Mouse (Mus musculus) brown adipose tissue, adult 24 weeks (tissue): ENCODE data around the gene Scrn2. TPM values are rescaled to one million over a fixed set of nuclear protein-coding genes. Genes with fewer than 3 reads are reported as not detected.

Experiments
- H3K27ac ChIP-seq: fragments of 200-500 bp; replicated peaks from 2 replicates; pipeline ENCODE4 v1.5.1; 2012; ENCODE audit warnings: low read depth, mild to moderate bottlenecking, low read length
- H3K4me1 ChIP-seq: fragments of 200-500 bp; 2 replicates; pipeline ENCODE4 v1.6.1; 2012; ENCODE audit warnings: low read length, mixed read lengths; ENCODE audit not compliant: control insufficient read depth, insufficient read depth, insufficient read length
- H3K4me3 ChIP-seq: fragments of 200-500 bp; 2 replicates; pipeline ENCODE4 v1.5.1; 2012; ENCODE audit warnings: low read depth, mild to moderate bottlenecking, low read length, moderate library complexity; ENCODE audit not compliant: insufficient read depth
- polyA plus RNA-seq: library from polyadenylated mRNA; stranded (reverse); fragments of >200 nt; gene quantifications from 2 replicates; pipeline ENCODE4 v1.2.4, GENCODE M21; 2012; ENCODE audit not compliant: missing spikeins, insufficient read depth, insufficient read length

Gene Scrn2
- polyA plus RNA-seq, 1 experiment, result 13.4 TPM

DNA sequence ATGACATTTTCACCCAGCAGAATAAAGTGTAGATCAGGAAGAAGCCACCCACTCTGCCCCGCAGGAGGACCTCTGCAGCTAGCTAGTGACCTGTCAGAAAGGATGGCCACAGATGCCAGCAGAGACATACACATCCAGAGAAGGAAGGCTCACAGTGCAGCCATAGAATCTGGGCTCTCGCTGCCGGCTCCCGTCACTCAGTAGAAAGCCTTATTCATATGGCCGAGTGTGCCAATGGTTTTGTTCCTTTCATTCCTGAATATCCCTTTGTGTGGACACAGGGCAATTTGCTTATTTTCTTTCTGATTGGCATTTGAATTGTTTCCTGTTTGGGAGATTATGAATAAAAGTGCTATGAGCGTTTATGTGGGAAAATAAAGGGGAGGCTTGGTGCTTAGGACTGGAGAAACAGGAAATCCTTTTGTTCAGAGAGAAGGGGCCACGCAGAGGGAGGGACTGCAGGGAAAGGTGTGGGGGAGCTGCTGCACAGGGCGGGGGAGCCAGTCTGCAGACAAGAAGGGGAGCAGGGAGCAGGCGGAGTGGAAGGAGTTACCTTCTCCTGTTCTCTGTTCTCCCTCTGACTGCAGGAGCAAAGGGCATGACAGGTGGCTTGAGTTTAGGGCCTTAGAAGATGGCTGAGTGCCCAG, 33.7 kb downstream of the Scrn2 start:
- Histone ChIP-seq H3K27ac (no peak overlapping the region), H3K4me3 (no peak overlapping the region), H3K4me1 (no peaks in the 10 kb centered on the region)

DNA sequence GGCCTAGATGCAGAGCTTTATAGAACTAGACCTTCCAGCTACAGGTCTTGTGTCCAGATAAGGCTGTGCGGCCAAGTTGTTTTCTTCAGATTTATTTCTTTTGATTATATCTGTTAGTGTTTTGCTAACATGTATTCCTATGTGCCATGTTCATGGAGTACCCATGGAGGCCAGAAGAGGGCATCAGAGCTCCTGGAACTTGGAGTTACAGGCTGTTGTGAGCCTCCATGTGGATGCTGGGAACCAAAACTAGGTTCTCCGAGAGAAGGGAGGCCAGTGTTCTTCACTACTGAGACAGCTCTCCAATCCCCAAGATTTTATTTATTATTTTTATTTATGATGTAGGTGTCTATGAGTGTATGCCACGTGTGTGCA, 34.2 kb downstream of the Scrn2 start:
- Histone ChIP-seq H3K27ac (no peak overlapping the region), H3K4me1 (no peaks in the 10 kb centered on the region), H3K4me3 (no peak overlapping the region)

DNA sequence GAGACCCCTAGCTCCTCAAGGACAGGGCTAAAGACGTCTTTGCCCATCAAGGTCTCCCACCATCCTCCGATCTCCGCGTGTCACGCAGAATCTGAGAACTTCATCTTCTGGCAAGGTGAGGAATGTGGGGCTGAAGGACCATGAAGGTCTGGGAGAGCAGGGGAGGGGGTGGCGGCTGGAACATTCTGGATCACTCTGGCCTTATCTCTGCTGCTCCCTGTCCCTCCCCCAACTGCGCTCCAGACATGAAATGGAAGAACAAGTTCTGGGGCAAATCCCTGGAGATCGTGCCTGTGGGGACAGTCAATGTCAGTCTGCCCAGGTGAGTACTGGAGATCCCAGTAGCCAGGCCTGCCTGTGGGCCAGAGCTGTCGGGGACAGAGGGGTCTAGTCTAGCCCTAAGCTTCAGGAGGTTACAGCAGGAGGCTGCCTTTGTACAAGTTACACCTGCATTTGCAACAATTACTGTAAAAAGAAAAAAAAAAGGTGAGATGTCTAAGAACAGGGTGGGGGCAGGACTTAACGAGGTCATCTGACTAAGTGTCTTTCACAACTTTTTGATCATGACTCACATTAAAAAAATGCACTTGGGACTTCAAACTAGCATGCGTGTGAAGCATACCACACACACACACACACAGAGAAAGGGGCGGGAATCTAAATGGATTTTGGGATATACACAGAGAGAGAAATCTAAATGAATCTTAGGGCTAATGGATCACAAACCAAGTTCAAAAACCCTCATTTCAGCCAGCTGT, 36.0 kb downstream of the Scrn2 start:
- no peak overlapping the region for H3K4me3 ChIP-seq
- H3K4me1 ChIP-seq, result no peaks in the 10 kb centered on the region
- no peak overlapping the region for H3K27ac ChIP-seq

DNA sequence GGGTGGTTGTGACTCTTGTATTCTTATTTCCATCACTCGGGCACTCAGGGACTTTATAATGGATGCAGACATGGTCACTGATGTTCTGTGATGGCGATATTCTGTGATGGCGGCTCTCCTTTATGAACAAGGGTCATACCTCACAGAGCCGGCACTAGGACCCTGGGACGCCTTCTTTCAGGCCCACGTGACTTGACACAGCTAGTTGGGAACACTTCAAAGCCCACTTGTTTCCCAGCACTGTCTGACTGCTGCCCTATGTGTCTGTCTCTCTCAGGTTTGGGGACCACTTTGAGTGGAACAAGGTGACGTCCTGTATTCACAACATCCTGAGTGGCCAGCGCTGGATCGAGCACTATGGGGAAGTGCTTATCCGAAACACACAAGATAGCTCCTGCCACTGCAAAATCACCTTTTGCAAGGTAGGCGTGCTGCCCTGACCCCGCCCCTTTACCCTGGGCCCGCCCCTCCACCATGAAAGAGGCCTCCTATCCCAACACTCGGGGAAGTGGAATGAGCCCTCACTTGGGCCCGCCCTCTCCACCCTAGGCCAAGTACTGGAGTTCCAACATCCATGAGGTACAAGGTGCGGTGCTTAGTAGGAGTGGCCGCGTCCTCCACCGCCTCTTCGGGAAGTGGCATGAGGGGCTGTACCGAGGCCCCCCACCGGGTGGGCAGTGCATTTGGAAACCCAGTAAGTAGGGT, 37.1 kb downstream of the Scrn2 start:
- no peak overlapping the region for H3K27ac ChIP-seq
- no peak overlapping the region for H3K4me3 ChIP-seq
- H3K4me1 ChIP-seq, result no peaks in the 10 kb centered on the region

DNA sequence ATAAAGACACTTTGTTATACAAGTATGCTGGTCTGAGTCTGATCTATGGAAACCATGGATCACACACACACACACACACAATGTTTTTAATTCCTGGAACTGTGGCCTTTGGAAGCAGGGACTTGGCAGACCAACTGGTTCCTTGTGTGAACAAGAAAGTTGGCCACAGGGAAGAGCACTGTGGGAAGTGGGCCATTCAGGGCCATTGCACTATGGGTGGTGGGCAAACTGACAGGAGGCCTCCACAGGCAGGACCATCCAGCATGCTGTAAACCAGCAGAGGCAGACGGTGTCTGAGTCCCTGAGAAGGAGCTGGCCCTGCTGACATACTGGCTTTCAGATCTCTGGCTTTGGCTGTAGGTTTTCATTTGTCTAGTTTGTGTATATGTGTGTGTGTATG, 39.6 kb downstream of the Scrn2 start:
- no peak overlapping the region for H3K27ac ChIP-seq
- H3K4me1 ChIP-seq, result no peaks in the 10 kb centered on the region
- H3K4me3 ChIP-seq, result no peak overlapping the region

DNA sequence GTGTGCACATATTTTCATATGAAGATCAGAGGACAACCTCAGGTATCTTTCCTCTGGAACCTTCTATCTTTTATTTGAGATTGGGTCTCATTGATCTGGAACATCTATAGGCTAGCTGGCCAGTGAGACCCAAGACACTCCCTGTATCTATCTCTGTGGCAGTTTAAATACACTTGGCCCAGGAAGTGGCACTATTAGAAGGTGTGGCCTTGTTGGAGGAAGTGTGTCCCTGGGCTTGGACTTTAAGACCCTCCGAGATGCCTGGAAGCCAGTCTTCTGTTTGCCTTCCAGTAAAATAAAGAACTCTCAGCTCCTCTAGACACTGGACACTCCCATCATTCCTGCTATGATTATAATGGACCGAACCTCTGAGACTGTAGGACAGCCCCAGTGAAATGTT, 40.0 kb downstream of the Scrn2 start:
- Histone ChIP-seq H3K27ac (no peak overlapping the region), H3K4me1 (no peaks in the 10 kb centered on the region), H3K4me3 (no peak overlapping the region)

DNA sequence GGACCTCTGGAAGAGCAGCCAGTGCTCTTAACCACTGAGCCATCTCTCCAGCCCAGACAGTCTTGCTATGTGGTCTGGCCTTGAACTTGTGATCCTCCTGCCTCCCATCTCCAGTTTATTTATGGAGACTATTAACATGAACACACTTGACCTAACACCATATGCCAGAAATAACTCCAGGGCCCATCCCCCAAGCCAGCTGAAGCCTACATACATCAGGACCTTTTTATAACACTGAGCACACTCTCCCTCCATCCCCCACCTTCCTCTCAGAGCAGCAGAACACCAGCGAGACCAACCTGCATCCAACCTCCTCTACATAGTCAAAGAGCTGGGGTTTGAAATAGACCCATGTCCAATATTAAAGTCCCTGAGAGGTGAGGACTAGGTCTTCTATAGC, 41.4 kb downstream of the Scrn2 start:
- Histone ChIP-seq H3K27ac (no peak overlapping the region), H3K4me1 (no peaks in the 10 kb centered on the region)

DNA sequence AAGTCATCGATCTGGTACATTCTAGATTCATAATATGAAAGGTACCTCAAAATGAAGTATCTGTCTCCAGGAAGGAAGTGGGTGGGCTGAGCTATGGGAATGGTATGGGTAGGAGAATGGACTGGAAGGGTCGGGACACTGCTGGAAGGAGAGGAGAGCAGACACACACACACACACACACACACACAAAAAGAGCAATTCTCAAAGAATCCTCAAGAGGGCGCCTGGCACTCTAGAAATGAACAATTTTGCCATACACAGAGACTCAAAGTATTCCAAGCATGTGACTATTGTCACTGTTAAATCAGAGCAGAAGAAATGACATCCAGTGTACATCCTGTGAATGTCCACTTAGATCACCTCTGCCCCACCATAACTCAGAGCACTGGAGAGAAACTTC, 42.8 kb downstream of the Scrn2 start:
- Histone ChIP-seq H3K4me3 (no peak overlapping the region), H3K27ac (no peak overlapping the region), H3K4me1 (no peaks in the 10 kb centered on the region)

More for the DNA sequence above, 41.4 kb downstream of the Scrn2 start:
- no peak overlapping the region for H3K4me3 ChIP-seq

DNA sequence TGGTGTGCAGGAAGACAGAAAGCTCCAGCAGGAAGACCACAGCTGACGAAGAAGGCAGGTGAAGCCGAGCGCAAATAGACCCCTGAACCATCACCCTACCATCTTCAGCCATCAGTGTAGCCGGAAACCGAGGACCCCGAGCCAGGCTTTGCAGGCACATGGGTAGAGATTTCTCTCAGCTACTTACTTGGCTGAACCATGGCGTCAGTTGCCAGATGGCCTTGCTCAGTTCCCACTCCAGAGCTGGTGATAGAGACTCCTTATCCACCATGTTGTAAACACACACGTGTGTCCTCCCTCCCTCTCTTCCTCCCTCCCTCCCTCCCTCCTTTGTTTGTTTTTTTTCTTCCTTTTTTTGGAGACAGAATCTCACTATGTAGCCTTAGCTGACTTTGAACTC, 44.5 kb downstream of the Scrn2 start:
- H3K27ac ChIP-seq, result no peak overlapping the region
- no peaks in the 10 kb centered on the region for H3K4me1 ChIP-seq
- no peak overlapping the region for H3K4me3 ChIP-seq

DNA sequence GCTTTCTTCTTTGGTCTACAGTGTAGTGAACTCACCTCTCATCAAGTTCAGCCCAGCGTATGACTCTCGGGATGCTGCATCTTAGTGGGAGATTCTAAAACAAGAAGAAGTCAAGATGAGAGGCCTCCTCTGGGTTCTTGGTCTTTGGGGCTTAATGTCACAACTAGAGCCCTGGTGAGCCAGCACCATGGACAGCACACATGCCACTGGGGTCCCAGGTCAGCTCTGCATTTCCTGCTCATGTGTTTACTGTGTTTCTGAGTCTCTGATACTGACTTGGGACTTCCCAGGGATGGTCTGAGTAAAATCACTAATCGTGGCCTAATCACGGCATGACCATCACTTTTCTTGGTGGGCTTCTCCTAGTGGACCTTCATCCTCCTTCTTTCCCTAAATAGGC, 49.0 kb downstream of the Scrn2 start:
- Histone ChIP-seq H3K4me1 (0 out of 2 replicates have a peak, but pooled peaks cover under 1% of the 10 kb centered on the region), H3K27ac (no peak overlapping the region), H3K4me3 (no peak overlapping the region)

DNA sequence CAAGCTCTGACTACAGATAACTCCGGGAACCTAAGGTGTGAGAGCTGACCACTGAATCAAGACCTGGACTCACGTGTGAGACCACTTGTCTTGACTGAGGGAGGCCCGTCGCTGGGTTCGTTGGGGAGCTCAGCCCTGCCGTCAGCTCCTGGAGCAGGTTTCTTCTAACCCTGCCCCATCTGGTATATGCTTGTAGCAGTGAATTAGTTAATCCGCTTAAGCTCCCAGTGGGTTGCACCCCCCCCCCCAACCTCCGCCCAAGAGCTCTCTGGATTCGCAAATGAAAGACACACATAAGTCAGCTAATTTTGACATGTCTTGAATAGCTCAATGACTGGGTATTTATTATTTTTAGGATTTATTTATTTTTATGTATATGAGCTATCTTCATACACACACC, 50.6 kb downstream of the Scrn2 start:
- no peak overlapping the region for H3K27ac ChIP-seq
- H3K4me3 ChIP-seq, result no peak overlapping the region
- peaks cover 3% of the 10 kb centered on the region; the same call in 1 of the 2 replicates for H3K4me1 ChIP-seq

DNA sequence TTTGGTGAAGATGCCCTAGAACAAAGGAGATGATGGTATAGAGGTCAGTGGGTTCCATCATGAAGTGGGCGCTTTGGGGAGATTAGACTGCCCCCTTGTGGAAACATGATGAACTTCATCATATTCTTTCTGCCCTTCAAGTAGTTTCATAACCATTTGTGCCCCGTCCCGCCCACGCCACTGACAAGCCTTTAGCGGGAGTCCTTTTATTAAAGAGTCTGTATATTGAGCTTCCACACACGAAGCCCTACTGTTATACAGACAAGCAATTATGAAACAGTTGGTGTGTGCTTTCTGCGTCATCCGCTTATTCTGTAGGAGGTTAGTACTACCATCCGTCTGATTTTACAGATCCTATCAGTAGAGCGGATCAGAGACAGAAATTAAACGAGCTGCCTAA, 53.2 kb downstream of the Scrn2 start:
- Histone ChIP-seq H3K4me1 (peaks cover 3% of the 10 kb centered on the region; the same call in 1 of the 2 replicates), H3K4me3 (no peak overlapping the region), H3K27ac (no peak overlapping the region)

Other genes with a start within 250 kb of the Scrn2 start
- 24.3 and 31.2 TPM in 2 replicates for gene Cbx1, start 240.8 kb upstream of the Scrn2 start, polyA plus RNA-seq
- gene Nfe2l1, start 200.0 kb upstream of the Scrn2 start, polyA plus RNA-seq, result 333 and 448 TPM in 2 replicates
- 55.7 and 98.7 TPM in 2 replicates for gene Copz2, start 180.1 kb upstream of the Scrn2 start, polyA plus RNA-seq
- 19.5 and 27.2 TPM in 2 replicates for gene Cdk5rap3, start 113.4 kb upstream of the Scrn2 start, polyA plus RNA-seq
- not detected in 2 replicates for gene Prr15l, start 101.8 kb upstream of the Scrn2 start, polyA plus RNA-seq
- gene Pnpo, start 86.0 kb upstream of the Scrn2 start, polyA plus RNA-seq, result 19.8 and 25.7 TPM in 2 replicates
- gene Sp2, start 47.0 kb upstream of the Scrn2 start, polyA plus RNA-seq, result 11.8 and 13.1 TPM in 2 replicates
- not detected in 2 replicates for gene Sp6, start 16.5 kb upstream of the Scrn2 start, polyA plus RNA-seq
- gene Lrrc46, start 11.5 kb downstream of the Scrn2 start, polyA plus RNA-seq, result 1.1 TPM in 1 of 2 replicates, not detected in the other
- 121 and 122 TPM in 2 replicates for gene Mrpl10, start 11.6 kb downstream of the Scrn2 start, polyA plus RNA-seq
- 0.87 and 1.6 TPM in 2 replicates for gene Osbpl7, start 20.7 kb downstream of the Scrn2 start, polyA plus RNA-seq
- 0.75 and 1.1 TPM in 2 replicates for gene Tbx21, start 85.4 kb downstream of the Scrn2 start, polyA plus RNA-seq
- gene Tbkbp1, start 121.6 kb downstream of the Scrn2 start, polyA plus RNA-seq, result 27.4 and 29.8 TPM in 2 replicates
- 40.7 and 57.4 TPM in 2 replicates for gene Kpnb1, start 157.9 kb downstream of the Scrn2 start, polyA plus RNA-seq